Mouse (Mus musculus): ENCODE results near the gene Sbds. TPM values are rescaled to one million over a fixed set of nuclear protein-coding genes. Genes with fewer than 3 reads are reported as not detected.

Sbds gene
- polyA plus RNA-seq, 1 experiment: 24.4 TPM

GRCm38 (mm10) chr5:130293941-130294340, 38.6 kb upstream of the Sbds start:
- DNase-seq: no peak
- 99% methylated on average over 5 of the region's 5 CpGs for WGBS
- H3K36me3 ChIP-seq (ENCODE audit: control insufficient read depth, insufficient read depth, low read length): peaks cover 31% of the 10 kb centered on the region; the same call in 1 of the 2 replicates
- TF ChIP-seq CTCF (IDR thresholded peaks at IDR 0.05; ENCODE audit: borderline replicate concordance, control insufficient read depth, extremely low read depth, insufficient read depth, low read length, poor library complexity) (no peak), POLR2A (IDR thresholded peaks at IDR 0.05; ENCODE audit: control insufficient read depth, extremely low read depth, insufficient read depth, low read length, poor library complexity) (no peak)
- H3K4me3 ChIP-seq (ENCODE audit: control insufficient read depth, insufficient read depth, low read length): no peak overlapping the region
- no peaks in the 10 kb centered on the region for H3K4me1 ChIP-seq (replicated peaks; ENCODE audit: control insufficient read depth, insufficient read depth, low read length)
- H3K27ac ChIP-seq (ENCODE audit: control insufficient read depth, insufficient read depth, low read length): no peak overlapping the region
- no peaks in the 10 kb centered on the region for H3K27me3 ChIP-seq (ENCODE audit: control insufficient read depth, insufficient read depth, low read length)

GRCm38 (mm10) chr5:130292976-130293375, 37.6 kb upstream of the Sbds start:
- Histone ChIP-seq H3K4me1 (replicated peaks; ENCODE audit: control insufficient read depth, insufficient read depth, low read length) (no peaks in the 10 kb centered on the region), H3K27ac (ENCODE audit: control insufficient read depth, insufficient read depth, low read length) (no peak overlapping the region), H3K4me3 (ENCODE audit: control insufficient read depth, insufficient read depth, low read length) (no peak overlapping the region), H3K27me3 (ENCODE audit: control insufficient read depth, insufficient read depth, low read length) (no peaks in the 10 kb centered on the region), H3K36me3 (ENCODE audit: control insufficient read depth, insufficient read depth, low read length) (peaks cover 25% of the 10 kb centered on the region; the same call in 1 of the 2 replicates)
- 98% methylated on average over 4 of the region's 4 CpGs for WGBS
- TF ChIP-seq POLR2A (IDR thresholded peaks at IDR 0.05; ENCODE audit: control insufficient read depth, extremely low read depth, insufficient read depth, low read length, poor library complexity): no peak
- TF ChIP-seq CTCF (IDR thresholded peaks at IDR 0.05; ENCODE audit: borderline replicate concordance, control insufficient read depth, extremely low read depth, insufficient read depth, low read length, poor library complexity): no peak
- DNase-seq: no peak

- TF ChIP-seq CTCF (IDR thresholded peaks at IDR 0.05; ENCODE audit: borderline replicate concordance, control insufficient read depth, extremely low read depth, insufficient read depth, low read length, poor library complexity) (no peak), POLR2A (IDR thresholded peaks at IDR 0.05; ENCODE audit: control insufficient read depth, extremely low read depth, insufficient read depth, low read length, poor library complexity) (no peak)
- DNase-seq: no peak
- no peak overlapping the region for H3K27ac ChIP-seq (ENCODE audit: control insufficient read depth, insufficient read depth, low read length)
- no peaks in the 10 kb centered on the region for H3K4me1 ChIP-seq (replicated peaks; ENCODE audit: control insufficient read depth, insufficient read depth, low read length)
- 97% methylated on average over 12 of the region's 12 CpGs for WGBS
- no peak overlapping the region for H3K4me3 ChIP-seq (ENCODE audit: control insufficient read depth, insufficient read depth, low read length)
- no peaks in the 10 kb centered on the region for H3K27me3 ChIP-seq (ENCODE audit: control insufficient read depth, insufficient read depth, low read length)
- peaks cover 16% of the 10 kb centered on the region; the same call in 1 of the 2 replicates for H3K36me3 ChIP-seq (ENCODE audit: control insufficient read depth, insufficient read depth, low read length)
Measured at GRCm38 (mm10) chr5:130290775-130291174, 35.4 kb upstream of the Sbds start.

GRCm38 (mm10) chr5:130290242-130290641, 34.9 kb upstream of the Sbds start:
- DNase-seq: no peak
- H3K27me3 ChIP-seq (ENCODE audit: control insufficient read depth, insufficient read depth, low read length): no peaks in the 10 kb centered on the region
- no peak overlapping the region for H3K27ac ChIP-seq (ENCODE audit: control insufficient read depth, insufficient read depth, low read length)

GRCm38 (mm10) chr5:130288106-130288505, 32.8 kb upstream of the Sbds start:
- TF ChIP-seq CTCF (IDR thresholded peaks at IDR 0.05; ENCODE audit: borderline replicate concordance, control insufficient read depth, extremely low read depth, insufficient read depth, low read length, poor library complexity) (no peak), POLR2A (IDR thresholded peaks at IDR 0.05; ENCODE audit: control insufficient read depth, extremely low read depth, insufficient read depth, low read length, poor library complexity) (no peak)
- H3K36me3 ChIP-seq (ENCODE audit: control insufficient read depth, insufficient read depth, low read length): peaks cover 17% of the 10 kb centered on the region; the same call in 1 of the 2 replicates
- no peak for DNase-seq
- H3K4me3 ChIP-seq (ENCODE audit: control insufficient read depth, insufficient read depth, low read length): no peak overlapping the region
- no peaks in the 10 kb centered on the region for H3K4me1 ChIP-seq (replicated peaks; ENCODE audit: control insufficient read depth, insufficient read depth, low read length)
- H3K27me3 ChIP-seq (ENCODE audit: control insufficient read depth, insufficient read depth, low read length): no peaks in the 10 kb centered on the region
- H3K27ac ChIP-seq (ENCODE audit: control insufficient read depth, insufficient read depth, low read length): no peak overlapping the region
- WGBS: 96% methylated on average over 7 of the region's 7 CpGs

More at GRCm38 (mm10) chr5:130290242-130290641, 34.9 kb upstream of the Sbds start:
- TF ChIP-seq CTCF (IDR thresholded peaks at IDR 0.05; ENCODE audit: borderline replicate concordance, control insufficient read depth, extremely low read depth, insufficient read depth, low read length, poor library complexity) (no peak), POLR2A (IDR thresholded peaks at IDR 0.05; ENCODE audit: control insufficient read depth, extremely low read depth, insufficient read depth, low read length, poor library complexity) (no peak)
- Histone ChIP-seq H3K4me1 (replicated peaks; ENCODE audit: control insufficient read depth, insufficient read depth, low read length) (no peaks in the 10 kb centered on the region), H3K4me3 (ENCODE audit: control insufficient read depth, insufficient read depth, low read length) (no peak overlapping the region), H3K36me3 (ENCODE audit: control insufficient read depth, insufficient read depth, low read length) (peaks cover 16% of the 10 kb centered on the region; the same call in 1 of the 2 replicates)
- WGBS: 98% methylated on average over 6 of the region's 6 CpGs

- Histone ChIP-seq H3K36me3 (ENCODE audit: control insufficient read depth, insufficient read depth, low read length) (peaks cover 23% of the 10 kb centered on the region), H3K4me1 (replicated peaks; ENCODE audit: control insufficient read depth, insufficient read depth, low read length) (no peaks in the 10 kb centered on the region), H3K4me3 (ENCODE audit: control insufficient read depth, insufficient read depth, low read length) (no peak overlapping the region), H3K27me3 (ENCODE audit: control insufficient read depth, insufficient read depth, low read length) (no peaks in the 10 kb centered on the region), H3K27ac (ENCODE audit: control insufficient read depth, insufficient read depth, low read length) (no peak overlapping the region)
- no peak for DNase-seq
- WGBS: 95% methylated on average over 9 of the region's 9 CpGs
- TF ChIP-seq CTCF (IDR thresholded peaks at IDR 0.05; ENCODE audit: borderline replicate concordance, control insufficient read depth, extremely low read depth, insufficient read depth, low read length, poor library complexity) (no peak), POLR2A (IDR thresholded peaks at IDR 0.05; ENCODE audit: control insufficient read depth, extremely low read depth, insufficient read depth, low read length, poor library complexity) (no peak)
Measured at GRCm38 (mm10) chr5:130283079-130283732, 27.9 kb upstream of the Sbds start.

Measured in thymus, adult 2 months (tissue).